Mouse (Mus musculus) myocyte (in vitro differentiated cells): Measurements from ENCODE around the gene Slamf8. TPM values are rescaled to one million over a fixed set of nuclear protein-coding genes. Genes with fewer than 3 reads are reported as not detected.

Experiments
- H3K27me3 ChIP-seq: one replicate; pipeline ENCODE4 v1.6.1; 2011; ENCODE audit not compliant: control insufficient read depth, insufficient read depth, insufficient read length
- H3K36me3 ChIP-seq: one replicate; pipeline ENCODE4 v1.6.1; 2011; ENCODE audit not compliant: control insufficient read depth, insufficient read depth
- H3K4me2 ChIP-seq: one replicate; pipeline ENCODE4 v1.6.1; 2011; ENCODE audit warnings: low read depth, control low read depth
- H3K4me3 ChIP-seq: one replicate; pipeline ENCODE4 v1.5.1; 2011; ENCODE audit warnings: mild to moderate bottlenecking, control low read depth, moderate library complexity
- H3K79me2 ChIP-seq: one replicate; pipeline ENCODE4 v1.6.1; 2011; ENCODE audit not compliant: control insufficient read depth, insufficient read depth
- H3ac ChIP-seq: one replicate; pipeline ENCODE4 v1.6.1; 2011; ENCODE audit not compliant: control insufficient read depth, insufficient read length
- CEBPB ChIP-seq: IDR thresholded peaks from 2 replicates; pipeline ENCODE4 v1.6.1; 2011; ENCODE audit warnings: mild to moderate bottlenecking, moderate library complexity; ENCODE audit not compliant: poor library complexity, insufficient read depth, severe bottlenecking
- E2F4 ChIP-seq: IDR thresholded peaks from one replicate; pipeline ENCODE4 v1.6.1; 2011; ENCODE audit warnings: mild to moderate bottlenecking, control low read depth, moderate library complexity; ENCODE audit not compliant: insufficient read depth
- MAX ChIP-seq: IDR thresholded peaks from one replicate; pipeline ENCODE4 v1.6.1; 2011; ENCODE audit warnings: low read depth, mild to moderate bottlenecking, control low read depth
- MYOD1 ChIP-seq, 3 experiments: IDR thresholded peaks; one replicate each; pipeline ENCODE4 v1.6.1; 2011; ENCODE audit warnings: control low read depth in 2 of 3, low read depth in 2 of 3, mild to moderate bottlenecking in 2 of 3, moderate library complexity in 1 of 3; ENCODE audit not compliant: insufficient read length in 2 of 3, control insufficient read depth in 1 of 3
- MYOG ChIP-seq, 3 experiments: IDR thresholded peaks; one replicate each; pipeline ENCODE4 v1.6.1; 2011; ENCODE audit warnings: control low read depth in 2 of 3, low read depth in 2 of 3, mild to moderate bottlenecking in 2 of 3; ENCODE audit not compliant: insufficient read length in 2 of 3, control insufficient read depth in 1 of 3, insufficient read depth in 1 of 3
- POLR2A ChIP-seq: IDR thresholded peaks from one replicate; pipeline ENCODE4 v1.6.1; 2011; ENCODE audit warnings: low read depth, mild to moderate bottlenecking, control low read depth, moderate library complexity; ENCODE audit not compliant: insufficient read length
- POLR2AphosphoS2 ChIP-seq: IDR thresholded peaks from one replicate; pipeline ENCODE4 v1.6.1; 2011; ENCODE audit warnings: low read depth, control low read depth; ENCODE audit not compliant: insufficient read length
- REST ChIP-seq: IDR thresholded peaks from one replicate; pipeline ENCODE4 v1.6.1; 2011; ENCODE audit warnings: mild to moderate bottlenecking, control low read depth, moderate library complexity; ENCODE audit not compliant: insufficient read depth, insufficient read length
- SRF ChIP-seq: IDR thresholded peaks from one replicate; pipeline ENCODE4 v1.6.1; 2011; ENCODE audit warnings: low read depth; ENCODE audit not compliant: control insufficient read depth, insufficient read length
- TCF12 ChIP-seq: IDR thresholded peaks from one replicate; pipeline ENCODE4 v1.6.1; 2011; ENCODE audit warnings: mild to moderate bottlenecking, control low read depth; ENCODE audit not compliant: poor library complexity, insufficient read depth, severe bottlenecking
- TCF3 ChIP-seq: IDR thresholded peaks from one replicate; pipeline ENCODE4 v1.6.1; 2011; ENCODE audit warnings: low read depth, control low read depth; ENCODE audit not compliant: insufficient read length
- USF1 ChIP-seq: IDR thresholded peaks from one replicate; pipeline ENCODE4 v1.6.1; 2011; ENCODE audit warnings: low read depth, mild to moderate bottlenecking, control low read depth, moderate library complexity
- polyA plus RNA-seq: library from polyadenylated mRNA; unstranded; fragments of >200 nt; fragmentation: generic; extraction: Trizol; gene quantifications from one replicate; pipeline ENCODE4 v1.2.1, GENCODE M21; 2012; ENCODE audit warnings: missing spikeins

The Slamf8 gene
- polyA plus RNA-seq, 1 experiment = not detected

- Histone ChIP-seq H3K4me2 (no peak overlapping the region), H3ac (no peak overlapping the region), H3K79me2 (no peaks in the 10 kb centered on the region), H3K27me3 (peaks cover 3% of the 10 kb centered on the region), H3K4me3 (no peak overlapping the region), H3K36me3 (no peaks in the 10 kb centered on the region)
- TF ChIP-seq POLR2AphosphoS2 (no peak), CEBPB (no peak)
Measured at GRCm38 (mm10) chr1:172552623-172553022, 37.7 kb downstream of the Slamf8 start.

- peaks cover under 1% of the 10 kb centered on the region for H3K27me3 ChIP-seq
- no peaks in the 10 kb centered on the region for H3K36me3 ChIP-seq
- no peaks in the 10 kb centered on the region for H3K79me2 ChIP-seq
- no peak for TF ChIP-seq TCF12
- no peak overlapping the region for H3ac ChIP-seq
- H3K4me2 ChIP-seq = no peak overlapping the region
- no peak overlapping the region for H3K4me3 ChIP-seq
Measured at GRCm38 (mm10) chr1:172551009-172551408, 39.4 kb downstream of the Slamf8 start.

GRCm38 (mm10) chr1:172550551-172550951 is 39.8 kb downstream of the Slamf8 start:
- H3K36me3 ChIP-seq = no peaks in the 10 kb centered on the region
- TF ChIP-seq MAX = no peak
- no peak for TF ChIP-seq POLR2AphosphoS2
- TF ChIP-seq MYOG (IDR thresholded peaks at IDR 0.05; ENCODE audit: control insufficient read depth in 1 of 3, insufficient read depth in 1 of 3, insufficient read length in 2 of 3, low read depth in 2 of 3) = no peak
- TF ChIP-seq E2F4 = no peak
- TF ChIP-seq MYOD1 (IDR thresholded peaks at IDR 0.05; ENCODE audit: control insufficient read depth in 1 of 3, insufficient read length in 2 of 3, low read depth in 2 of 3) = no peak
- TF ChIP-seq REST = no peak
- H3ac ChIP-seq = no peak overlapping the region
- no peaks in the 10 kb centered on the region for H3K79me2 ChIP-seq
- H3K4me3 ChIP-seq = no peak overlapping the region
- H3K27me3 ChIP-seq = no peaks in the 10 kb centered on the region
- no peak overlapping the region for H3K4me2 ChIP-seq

- H3ac ChIP-seq = no peak overlapping the region
- H3K4me2 ChIP-seq = no peak overlapping the region
- H3K36me3 ChIP-seq = no peaks in the 10 kb centered on the region
- H3K27me3 ChIP-seq = no peaks in the 10 kb centered on the region
- no peak overlapping the region for H3K4me3 ChIP-seq
- TF ChIP-seq USF1 (no peak), MYOG (IDR thresholded peaks at IDR 0.05; ENCODE audit: control insufficient read depth in 1 of 3, insufficient read depth in 1 of 3, insufficient read length in 2 of 3, low read depth in 2 of 3) (no peak), MAX (no peak), CEBPB (no peak), MYOD1 (IDR thresholded peaks at IDR 0.05; ENCODE audit: control insufficient read depth in 1 of 3, insufficient read length in 2 of 3, low read depth in 2 of 3) (no peak), POLR2A (no peak), POLR2AphosphoS2 (no peak), SRF (no peak), E2F4 (no peak), TCF12 (no peak), TCF3 (no peak), REST (no peak)
- H3K79me2 ChIP-seq = no peaks in the 10 kb centered on the region
Measured at GRCm38 (mm10) chr1:172549717-172550116, 40.7 kb downstream of the Slamf8 start.

- no peak overlapping the region for H3K4me3 ChIP-seq
- H3K79me2 ChIP-seq = no peaks in the 10 kb centered on the region
- H3ac ChIP-seq = no peak overlapping the region
- H3K36me3 ChIP-seq = no peaks in the 10 kb centered on the region
- no peaks in the 10 kb centered on the region for H3K27me3 ChIP-seq
- no peak overlapping the region for H3K4me2 ChIP-seq
- TF ChIP-seq POLR2AphosphoS2 (no peak), MAX (no peak)
Measured at GRCm38 (mm10) chr1:172549314-172549713, 41.1 kb downstream of the Slamf8 start.

- Histone ChIP-seq H3K36me3 (no peaks in the 10 kb centered on the region), H3K27me3 (no peaks in the 10 kb centered on the region), H3K4me3 (no peak overlapping the region), H3K4me2 (no peak overlapping the region), H3K79me2 (no peaks in the 10 kb centered on the region), H3ac (no peak overlapping the region)
- no peak for TF ChIP-seq TCF3
- no peak for TF ChIP-seq MYOG (IDR thresholded peaks at IDR 0.05; ENCODE audit: control insufficient read depth in 1 of 3, insufficient read depth in 1 of 3, insufficient read length in 2 of 3, low read depth in 2 of 3)
- TF ChIP-seq SRF = no peak
- no peak for TF ChIP-seq E2F4
- TF ChIP-seq POLR2AphosphoS2 = no peak
- TF ChIP-seq POLR2A = no peak
- no peak for TF ChIP-seq REST
- no peak for TF ChIP-seq MYOD1 (IDR thresholded peaks at IDR 0.05; ENCODE audit: control insufficient read depth in 1 of 3, insufficient read length in 2 of 3, low read depth in 2 of 3)
Measured at GRCm38 (mm10) chr1:172548501-172548900, 41.9 kb downstream of the Slamf8 start.
